Mouse (Mus musculus) liver, adult 2 months (tissue): ENCODE data around the gene Il6ra.
A peak's percentile ranks its signal among the peaks of the same experiment; 100 is the strongest.

Experiments
- CTCF ChIP-seq: fragments of 200-500 bp; IDR thresholded peaks from 2 replicates; pipeline ENCODE4 v1.5.1; 2011; ENCODE audit warnings: low read depth, low read length, control low read depth
- POLR2A ChIP-seq: fragments of 200-500 bp; IDR thresholded peaks from 2 replicates; pipeline ENCODE4 v1.6.1; 2011; ENCODE audit warnings: low read length, control low read depth; ENCODE audit not compliant: insufficient read depth; ENCODE audit errors: extremely low read depth

GRCm38 (mm10) chr3:89953420-89953819 is 40.4 kb upstream of the Il6ra start:
- no peak for TF ChIP-seq POLR2A
- peak; percentile 83 for TF ChIP-seq CTCF
